Mouse (Mus musculus): ENCODE measurements around the gene Aspg. TPM values are rescaled to one million over a fixed set of nuclear protein-coding genes. Genes with fewer than 3 reads are reported as not detected.

The Aspg gene
- polyA plus RNA-seq, 1 experiment from 2014 or later = 0.20 TPM

DNA sequence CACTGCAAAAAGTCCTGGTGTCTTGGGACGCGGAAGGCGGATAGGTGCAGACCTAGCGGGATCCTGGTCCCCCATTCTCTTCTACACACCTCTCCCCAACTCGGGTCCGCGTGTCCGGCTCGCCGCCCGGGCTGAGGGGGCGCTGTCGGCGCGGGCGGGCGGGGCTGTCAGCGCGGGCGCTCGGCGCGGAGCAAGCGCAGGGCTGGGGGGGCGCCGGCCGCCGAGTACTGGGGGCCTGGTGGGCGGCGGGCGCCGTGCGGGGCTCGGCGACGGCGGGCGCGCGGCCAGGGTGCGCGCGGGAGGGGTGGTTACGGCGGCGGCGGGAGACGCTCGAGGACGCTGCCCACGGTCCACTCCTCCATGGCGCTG lies 37.3 kb downstream of the Aspg start:
- Histone ChIP-seq H3K9me3 (no peaks in the 10 kb centered on the region), H3K36me3 (no peaks in the 10 kb centered on the region), H3K9ac (replicated peaks) (peak overlapping the region; percentile 74), H3K27me3 (no peaks in the 10 kb centered on the region), H3K27ac (replicated peaks) (peak overlapping the region; percentile 86), H3K4me3 (peak overlapping the region; percentile 58), H3K4me1 (peaks cover 69% of the 10 kb centered on the region), H3K4me2 (replicated peaks) (peak overlapping the region; percentile 90)
- under 1% methylated on average over 43 of the region's 52 CpGs for WGBS
- no peak for ATAC-seq (replicated peaks)

DNA sequence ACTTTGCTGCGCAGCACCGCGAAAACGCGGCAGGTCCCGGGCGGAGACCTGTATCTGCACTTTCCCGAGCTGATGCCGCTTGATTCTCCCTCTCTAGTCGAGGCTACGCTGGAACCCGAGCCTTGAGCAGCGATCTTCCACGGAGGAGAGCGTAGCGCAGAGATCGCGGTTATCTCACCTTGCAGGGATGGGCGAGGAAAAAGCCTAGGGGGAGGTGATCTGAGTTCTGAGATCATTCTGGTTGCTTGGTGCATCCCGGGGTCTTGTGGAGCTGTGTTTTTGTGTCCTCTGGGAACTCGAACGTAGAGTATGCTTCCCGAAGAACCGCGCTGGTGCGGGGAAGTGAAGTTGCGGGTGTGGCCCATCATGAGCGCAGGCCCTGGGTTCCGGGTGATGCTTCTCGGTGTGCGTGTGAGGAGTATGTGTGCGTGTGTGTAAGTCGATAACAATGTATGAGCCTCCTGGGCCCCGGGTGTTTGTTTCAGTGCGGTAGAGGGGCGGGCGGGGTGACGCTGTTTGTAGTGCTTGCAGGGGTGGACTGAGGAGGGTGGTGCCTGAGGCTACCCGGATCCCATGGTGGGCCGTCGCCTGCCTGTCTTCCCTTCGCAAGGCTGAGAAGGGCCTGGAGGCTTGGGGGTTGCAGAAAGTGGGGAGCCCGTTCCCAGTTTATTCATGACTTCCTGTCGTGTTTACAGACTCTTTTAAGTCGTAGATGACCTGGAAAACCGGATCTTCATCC lies 38.1 kb downstream of the Aspg start:
- no peaks in the 10 kb centered on the region for H3K27me3 ChIP-seq
- peak overlapping the region; percentile 58 for H3K4me3 ChIP-seq
- under 1% methylated on average over 46 of the region's 46 CpGs for WGBS
- no peaks in the 10 kb centered on the region for H3K36me3 ChIP-seq
- H3K27ac ChIP-seq (replicated peaks) = peak overlapping the region; percentile 86
- no peak for ATAC-seq (replicated peaks)
- H3K9me3 ChIP-seq = no peaks in the 10 kb centered on the region
- H3K9ac ChIP-seq (replicated peaks) = peak overlapping the region; percentile 74
- H3K4me2 ChIP-seq (replicated peaks) = peak overlapping the region; percentile 90
- peaks cover 77% of the 10 kb centered on the region for H3K4me1 ChIP-seq

- under 1% methylated on average over 37 of the region's 37 CpGs for WGBS
- Histone ChIP-seq H3K36me3 (no peaks in the 10 kb centered on the region), H3K4me1 (peaks cover 81% of the 10 kb centered on the region), H3K4me2 (replicated peaks) (peak overlapping the region; percentile 90), H3K27ac (replicated peaks) (peak overlapping the region; percentile 86), H3K9ac (replicated peaks) (peak overlapping the region; percentile 74), H3K9me3 (no peaks in the 10 kb centered on the region), H3K27me3 (no peaks in the 10 kb centered on the region), H3K4me3 (peak overlapping the region; percentile 58)
- ATAC-seq (replicated peaks) = peak; percentile 65
Measured at GRCm38 (mm10) chr12:112145211-112145874, 38.9 kb downstream of the Aspg start.

GRCm38 (mm10) chr12:112145875-112146651 lies 39.6 kb downstream of the Aspg start, which contains the start of gene Kif26a:
Kif26a (plus strand) TSS chr12:112146208.
- Histone ChIP-seq H3K9me3 (no peaks in the 10 kb centered on the region), H3K27ac (replicated peaks) (peak within 1 kb of the TSS; percentile 86), H3K4me1 (peaks cover 85% of the 10 kb centered on the region), H3K27me3 (no peaks in the 10 kb centered on the region), H3K36me3 (no peaks in the 10 kb centered on the region), H3K4me2 (replicated peaks) (peak within 1 kb of the TSS; percentile 90), H3K9ac (replicated peaks) (peak within 1 kb of the TSS; percentile 74), H3K4me3 (peak within 1 kb of the TSS; percentile 58)
- ATAC-seq (replicated peaks) = peak; percentile 76
- WGBS = under 1% methylated on average over 61 of the region's 68 CpGs

- Histone ChIP-seq H3K4me1 (peaks cover 96% of the 10 kb centered on the region), H3K4me3 (peak overlapping the region; percentile 58), H3K36me3 (no peaks in the 10 kb centered on the region), H3K9me3 (no peaks in the 10 kb centered on the region), H3K9ac (replicated peaks) (peak overlapping the region; percentile 74), H3K27me3 (no peaks in the 10 kb centered on the region), H3K4me2 (replicated peaks) (peak overlapping the region; percentile 90), H3K27ac (replicated peaks) (peak overlapping the region; percentile 86)
- no peak for ATAC-seq (replicated peaks)
- WGBS = 18% methylated on average over 5 of the region's 5 CpGs
Measured at GRCm38 (mm10) chr12:112147365-112147764, 40.9 kb downstream of the Aspg start.

GRCm38 (mm10) chr12:112150011-112150410 lies 43.5 kb downstream of the Aspg start:
- peaks cover 96% of the 10 kb centered on the region for H3K4me1 ChIP-seq
- peak overlapping the region; percentile 32; the same call in 1 of the 2 replicates for H3K9ac ChIP-seq (replicated peaks)
- H3K27me3 ChIP-seq = no peaks in the 10 kb centered on the region
- no peak for ATAC-seq (replicated peaks)
- peak overlapping the region; percentile 24 for H3K4me3 ChIP-seq
- WGBS = 59% methylated on average over 7 of the region's 7 CpGs
- H3K4me2 ChIP-seq (replicated peaks) = peak overlapping the region; percentile 90
- H3K27ac ChIP-seq (replicated peaks) = no peak overlapping the region
- H3K36me3 ChIP-seq = no peaks in the 10 kb centered on the region
- H3K9me3 ChIP-seq = no peaks in the 10 kb centered on the region

- H3K4me3 ChIP-seq = no peak overlapping the region
- H3K4me2 ChIP-seq (replicated peaks) = peak overlapping the region; percentile 90
- H3K9ac ChIP-seq (replicated peaks) = peak overlapping the region; percentile 1; the same call in 1 of the 2 replicates
- H3K9me3 ChIP-seq = no peaks in the 10 kb centered on the region
- peak overlapping the region; percentile 24; the same call in 1 of the 2 replicates for H3K27ac ChIP-seq (replicated peaks)
- no peaks in the 10 kb centered on the region for H3K27me3 ChIP-seq
- WGBS = 45% methylated on average over 12 of the region's 12 CpGs
- peaks cover 97% of the 10 kb centered on the region for H3K4me1 ChIP-seq
- H3K36me3 ChIP-seq = no peaks in the 10 kb centered on the region
- ATAC-seq (replicated peaks) = no peak
Measured at GRCm38 (mm10) chr12:112151244-112151979, 44.9 kb downstream of the Aspg start.

GRCm38 (mm10) chr12:112151980-112152362 lies 45.5 kb downstream of the Aspg start:
- no peak for ATAC-seq (replicated peaks)
- H3K9me3 ChIP-seq = no peaks in the 10 kb centered on the region
- H3K27me3 ChIP-seq = no peaks in the 10 kb centered on the region
- peaks cover 97% of the 10 kb centered on the region for H3K4me1 ChIP-seq
- 46% methylated on average over 6 of the region's 6 CpGs for WGBS
- H3K4me3 ChIP-seq = no peak overlapping the region
- H3K27ac ChIP-seq (replicated peaks) = no peak overlapping the region
- peak overlapping the region; percentile 90 for H3K4me2 ChIP-seq (replicated peaks)
- no peak overlapping the region for H3K9ac ChIP-seq (replicated peaks)
- H3K36me3 ChIP-seq = no peaks in the 10 kb centered on the region

- Histone ChIP-seq H3K4me2 (replicated peaks) (no peak overlapping the region), H3K9me3 (no peaks in the 10 kb centered on the region), H3K27ac (replicated peaks) (peak overlapping the region; percentile 23; the same call in 1 of the 2 replicates), H3K4me3 (no peak overlapping the region), H3K9ac (replicated peaks) (no peak overlapping the region), H3K4me1 (peaks cover 88% of the 10 kb centered on the region), H3K27me3 (no peaks in the 10 kb centered on the region), H3K36me3 (0 out of 2 replicates have a peak, but pooled peaks cover 8% of the 10 kb centered on the region)
- ATAC-seq (replicated peaks) = no peak
- WGBS = 76% methylated on average over 12 of the region's 12 CpGs
Measured at GRCm38 (mm10) chr12:112153597-112153996, 47.1 kb downstream of the Aspg start.

- H3K9me3 ChIP-seq = no peaks in the 10 kb centered on the region
- no peaks in the 10 kb centered on the region for H3K27me3 ChIP-seq
- 0 out of 2 replicates have a peak overlapping the region, but pooled peaks have one; percentile 50 for H3K27ac ChIP-seq (replicated peaks)
- WGBS = 29% methylated on average over 5 of the region's 5 CpGs
- peak overlapping the region; percentile 11; the same call in 1 of the 2 replicates for H3K4me2 ChIP-seq (replicated peaks)
- ATAC-seq (replicated peaks) = no peak
- no peak overlapping the region for H3K9ac ChIP-seq (replicated peaks)
- peaks cover 79% of the 10 kb centered on the region for H3K4me1 ChIP-seq
- H3K36me3 ChIP-seq = 0 out of 2 replicates have a peak, but pooled peaks cover 12% of the 10 kb centered on the region
- H3K4me3 ChIP-seq = no peak overlapping the region
Measured at GRCm38 (mm10) chr12:112154476-112154875, 48.0 kb downstream of the Aspg start.

All from forebrain, embryonic 15.5 days (tissue).